Mouse (Mus musculus): ENCODE results near the gene Exoc8. TPM values are rescaled to one million over a fixed set of nuclear protein-coding genes. Genes with fewer than 3 reads are reported as not detected.
A peak's percentile ranks its signal among the peaks of the same experiment; 100 is the strongest.

Gene Exoc8
- total RNA-seq, 4 experiments from 2014 or later = 22.1 to 28.1 (median 25.0) TPM

DNA sequence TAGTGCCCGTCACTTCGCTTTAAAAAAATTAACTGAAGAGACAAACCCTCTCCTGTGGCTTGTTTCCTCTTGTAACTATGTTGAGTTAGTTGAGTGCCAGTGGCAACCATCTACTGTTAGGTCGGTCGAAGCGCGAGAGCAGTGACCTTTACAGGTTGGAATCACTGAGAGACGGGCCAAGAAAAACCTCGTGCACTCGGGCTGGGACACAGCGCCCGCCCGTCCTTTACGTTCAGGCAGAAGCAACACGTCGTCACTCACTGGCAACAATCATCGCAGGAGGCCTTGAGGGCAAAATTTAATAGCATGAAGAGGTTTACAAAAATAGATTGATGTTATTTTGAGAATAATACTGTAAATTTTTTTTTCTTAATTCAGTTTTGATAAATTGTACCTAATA, 12.4 kb upstream of the Exoc8 start:
- DNase-seq = no peak

DNA sequence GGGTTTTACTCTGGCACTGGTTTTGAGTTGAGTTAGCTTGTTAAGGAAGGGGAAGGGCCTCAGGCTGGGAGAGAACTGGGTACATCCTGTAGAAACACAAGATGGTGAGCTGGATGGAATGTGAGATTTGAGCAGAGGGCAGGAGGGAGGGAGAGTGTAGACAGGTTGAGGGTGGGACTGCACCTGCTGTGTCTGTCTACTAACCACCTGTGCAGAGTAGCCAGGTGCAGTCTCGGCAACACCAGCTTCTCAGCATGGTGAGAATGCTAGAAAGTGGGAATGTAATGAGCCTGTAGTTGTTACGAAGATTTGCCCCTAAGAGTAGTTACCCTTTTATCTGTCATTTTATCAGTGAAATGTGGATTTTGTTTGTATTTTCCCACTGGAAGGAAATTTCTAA, 8.0 kb upstream of the Exoc8 start:
- DNase-seq = no peak

- no peak for DNase-seq
Observed at GRCm38 (mm10) chr8:124903198-124903597, 5.7 kb upstream of the Exoc8 start.

DNA sequence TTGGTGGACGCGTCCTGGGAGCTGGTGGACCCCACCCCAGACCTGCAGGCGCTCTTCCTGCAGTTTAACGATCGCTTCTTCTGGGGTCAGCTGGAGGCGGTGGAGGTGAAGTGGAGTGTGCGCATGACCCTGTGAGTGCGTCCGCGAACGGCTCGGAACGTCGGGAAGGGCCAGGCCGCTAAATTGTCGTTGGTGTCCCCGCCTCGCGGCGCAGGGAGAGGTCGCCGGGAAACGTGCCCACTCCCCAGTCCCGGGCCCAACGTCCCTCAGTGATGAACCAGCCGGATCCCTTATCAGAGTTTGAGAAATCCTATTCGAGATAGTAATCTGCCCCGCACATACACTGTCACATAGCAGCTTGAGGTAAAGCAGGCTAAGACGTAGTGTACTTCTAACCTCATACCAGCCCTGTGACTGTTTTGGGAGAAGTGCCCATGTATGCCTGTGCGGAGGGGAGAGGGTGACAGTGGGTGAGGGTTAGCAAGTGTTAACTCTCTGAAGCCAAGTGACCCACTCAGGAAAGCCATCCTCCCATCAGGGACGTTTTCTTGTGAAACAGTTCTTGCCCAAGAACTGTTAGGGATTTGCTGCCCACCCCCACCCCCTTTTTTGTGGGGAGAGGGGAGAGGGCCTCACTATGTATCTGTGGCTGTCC, 873 bp upstream of the Exoc8 start:
- no peak for DNase-seq

GRCm38 (mm10) chr8:124896632-124897385, 696 bp downstream of the Exoc8 start:
- DNase-seq = peak; percentile 73

GRCm38 (mm10) chr8:124896010-124896631, 1.4 kb downstream of the Exoc8 start:
- DNase-seq = no peak

GRCm38 (mm10) chr8:124892596-124892995, 4.9 kb downstream of the Exoc8 start:
- no peak for DNase-seq

DNA sequence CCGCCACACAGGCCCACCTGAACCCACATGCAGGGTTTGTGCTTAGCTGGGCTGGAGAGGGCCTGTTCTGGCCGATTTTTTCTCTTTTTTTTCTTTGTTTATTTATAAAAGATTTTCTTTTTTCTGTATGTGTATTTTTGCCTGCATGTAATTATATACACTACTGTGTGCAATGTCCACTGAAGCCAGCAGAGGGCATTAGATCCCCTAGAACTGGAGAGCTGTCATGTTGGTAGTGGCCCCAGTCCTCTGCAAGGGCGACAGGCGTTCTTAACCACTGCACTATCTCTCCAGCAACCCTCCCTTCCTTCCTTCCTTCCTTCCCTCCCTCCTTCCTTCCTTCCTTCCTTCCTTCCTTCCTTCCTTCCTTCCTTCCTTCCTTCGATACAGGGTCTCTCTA, 9.1 kb downstream of the Exoc8 start:
- no peak for DNase-seq

DNA sequence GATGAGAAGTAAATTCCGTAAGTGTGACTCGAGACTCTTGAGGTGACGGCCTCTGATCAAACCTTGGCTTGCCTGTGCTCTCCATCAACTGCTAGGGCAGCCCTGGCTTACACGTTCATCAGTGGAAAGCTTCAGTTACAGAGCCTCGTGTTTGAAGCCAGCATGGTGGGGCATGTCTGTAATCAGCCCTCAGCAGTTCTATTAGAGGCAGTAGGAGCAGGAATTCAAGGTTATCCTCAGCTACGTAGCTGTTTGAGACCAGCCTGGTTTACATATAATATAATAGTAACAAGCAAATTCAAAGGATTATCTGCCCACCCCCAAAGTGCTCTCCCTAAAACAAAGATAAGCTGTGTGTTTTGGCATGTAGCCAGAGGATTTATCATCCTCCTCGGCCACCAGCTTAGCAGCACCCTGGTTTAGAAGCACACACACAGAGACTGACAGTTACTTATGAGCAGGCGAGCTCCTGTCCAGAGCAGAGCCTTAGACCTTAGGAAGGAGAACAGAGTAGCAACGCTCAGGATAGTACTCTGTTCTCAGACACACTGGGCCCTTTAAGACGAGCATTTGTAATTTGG, 18.5 kb downstream of the Exoc8 start:
- DNase-seq = no peak

- no peak for DNase-seq
Observed at GRCm38 (mm10) chr8:124878141-124878540, 19.4 kb downstream of the Exoc8 start.

DNA sequence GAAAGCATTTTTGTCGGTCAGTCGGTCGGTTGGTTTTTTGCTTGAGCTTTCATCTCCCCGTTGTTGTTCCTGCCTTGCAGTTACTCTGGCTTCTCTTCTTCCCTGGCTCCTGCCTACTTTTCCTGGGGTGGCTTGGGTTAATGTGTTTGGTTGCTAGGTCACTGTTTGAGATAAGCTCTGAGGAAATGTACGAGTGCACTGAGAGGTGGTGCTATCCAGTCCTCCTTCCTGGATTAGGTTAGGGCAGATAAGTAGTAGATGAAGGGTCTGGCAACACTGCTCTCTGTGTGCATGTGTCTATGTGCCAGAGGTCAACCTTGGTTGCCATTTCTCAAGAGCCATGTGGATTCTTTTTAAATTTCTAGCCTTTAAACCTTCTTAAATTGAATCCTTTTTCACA, 24.8 kb downstream of the Exoc8 start:
- no peak for DNase-seq

DNA sequence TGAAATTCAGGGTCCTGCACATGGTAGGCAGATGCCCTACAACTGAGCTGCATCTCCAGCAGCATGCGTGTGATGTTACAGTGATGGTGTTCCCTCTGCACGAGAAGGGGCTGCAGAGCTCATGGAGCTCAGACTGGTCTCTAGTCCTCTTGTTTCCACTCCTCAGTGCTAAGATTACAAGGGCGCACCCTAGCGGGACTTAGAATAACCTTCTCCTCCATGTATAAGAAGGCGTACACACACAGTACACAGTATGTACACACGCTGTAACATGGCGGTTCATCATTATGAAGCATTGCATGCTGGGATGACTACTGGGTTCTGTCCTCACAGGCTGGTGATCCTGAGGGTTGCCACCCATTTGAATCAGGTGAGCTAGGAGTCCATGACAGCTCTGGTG, 25.4 kb downstream of the Exoc8 start:
- no peak for DNase-seq

DNA sequence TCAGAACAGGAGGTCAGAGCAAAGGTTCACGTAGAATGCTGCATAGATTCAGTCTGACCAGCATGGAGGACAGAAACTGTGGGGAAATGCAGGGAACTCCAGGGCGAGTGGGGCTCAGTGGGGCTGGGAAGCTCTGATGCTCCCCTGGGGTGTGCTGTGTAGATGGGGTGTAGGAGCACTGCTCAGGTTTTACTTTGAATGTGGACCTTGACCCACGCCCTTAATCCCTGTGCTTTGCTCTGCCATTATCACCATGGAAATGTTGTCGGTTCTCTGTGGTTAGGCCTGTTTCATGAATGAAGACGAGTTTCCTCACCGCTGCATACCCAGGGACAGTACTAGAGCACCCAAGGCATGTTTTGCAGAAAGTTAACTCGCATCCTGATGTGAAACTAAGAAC, 26.0 kb downstream of the Exoc8 start:
- DNase-seq = no peak

DNA sequence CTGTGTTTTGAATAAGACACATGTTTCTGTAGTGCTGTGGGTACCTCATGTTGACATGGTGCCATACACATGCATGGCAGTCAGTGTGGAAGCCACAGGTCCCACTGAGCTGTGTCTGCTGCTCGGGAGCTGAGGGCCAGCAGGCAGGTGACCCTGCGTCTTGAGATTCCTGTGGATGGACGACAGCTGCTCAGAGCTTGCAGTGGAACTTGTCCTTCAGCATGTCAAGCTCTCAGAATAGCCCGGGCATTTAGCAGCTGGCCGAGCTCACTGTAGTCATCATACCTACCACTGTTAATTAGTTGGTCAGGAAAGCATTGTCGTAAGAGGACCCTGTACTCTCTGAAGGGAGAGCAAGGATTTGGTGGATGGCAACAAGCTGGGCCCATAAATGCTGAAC, 27.8 kb downstream of the Exoc8 start:
- no peak for DNase-seq

- peak; percentile 47 for DNase-seq
Observed at GRCm38 (mm10) chr8:124867126-124867525, 30.4 kb downstream of the Exoc8 start.

DNA sequence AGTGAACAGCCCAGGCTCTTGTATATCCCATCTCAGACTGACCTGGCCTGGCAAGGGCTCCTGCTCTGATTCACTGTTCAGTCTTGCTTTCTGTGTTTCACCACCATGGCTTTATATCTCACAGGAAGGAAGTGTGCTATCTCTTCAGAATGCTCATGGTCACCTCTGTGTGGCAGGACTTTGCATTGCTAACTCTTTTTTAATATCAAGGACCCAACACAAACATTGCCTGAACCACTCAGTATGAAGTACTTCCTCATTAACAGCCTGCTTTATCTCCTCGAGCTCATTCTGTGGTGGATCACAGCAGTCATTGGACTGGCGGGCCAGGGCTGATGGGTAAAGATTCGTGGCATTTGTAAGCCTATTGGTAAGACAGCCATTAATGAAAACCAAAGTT, 30.8 kb downstream of the Exoc8 start:
- DNase-seq = no peak

DNA sequence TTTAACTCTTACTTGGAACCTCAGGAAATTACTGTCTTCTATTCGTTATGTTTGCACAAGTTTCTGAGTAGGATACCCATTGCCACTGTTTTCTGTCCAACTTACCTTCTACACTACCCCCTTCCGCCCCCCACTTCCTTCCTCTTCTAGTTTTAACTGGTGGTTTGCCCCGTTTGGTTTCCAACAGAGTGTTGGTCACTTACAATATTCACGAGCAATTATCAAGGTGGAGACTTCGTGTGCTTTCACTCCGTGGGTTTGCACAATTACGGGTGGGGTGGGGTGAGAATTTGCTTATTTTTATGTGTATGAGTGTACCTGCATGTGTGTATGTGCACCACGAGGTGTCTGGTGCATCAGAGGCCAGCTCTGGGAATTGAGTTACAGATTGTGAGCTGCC, 33.8 kb downstream of the Exoc8 start:
- DNase-seq = no peak

DNA sequence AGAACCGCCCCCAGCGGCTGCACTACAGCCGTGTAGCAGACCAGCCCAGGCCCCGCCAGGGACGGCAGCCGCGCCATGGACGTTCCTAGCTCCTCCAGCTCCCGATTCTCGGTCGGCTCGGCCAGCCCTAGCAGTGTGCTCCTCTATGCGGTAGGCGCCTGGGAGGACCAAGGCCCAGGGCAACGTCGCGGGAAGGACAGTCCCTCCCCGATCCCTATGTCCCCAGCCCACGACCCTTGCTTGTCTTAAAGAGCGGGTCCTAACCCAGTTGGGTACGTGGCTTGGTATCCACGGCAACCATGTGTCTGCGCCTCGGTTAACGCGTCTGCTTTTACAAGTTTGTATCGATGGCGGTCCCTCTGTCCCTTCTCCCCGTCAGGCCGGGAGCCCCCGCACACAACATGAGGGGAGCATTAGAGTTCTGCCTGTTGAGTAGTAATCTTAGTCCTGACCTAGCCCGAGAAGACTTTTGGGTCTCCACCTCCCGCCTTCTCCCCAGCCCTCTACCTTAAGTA, 34.3 kb downstream of the Exoc8 start:
- no peak for DNase-seq

DNA sequence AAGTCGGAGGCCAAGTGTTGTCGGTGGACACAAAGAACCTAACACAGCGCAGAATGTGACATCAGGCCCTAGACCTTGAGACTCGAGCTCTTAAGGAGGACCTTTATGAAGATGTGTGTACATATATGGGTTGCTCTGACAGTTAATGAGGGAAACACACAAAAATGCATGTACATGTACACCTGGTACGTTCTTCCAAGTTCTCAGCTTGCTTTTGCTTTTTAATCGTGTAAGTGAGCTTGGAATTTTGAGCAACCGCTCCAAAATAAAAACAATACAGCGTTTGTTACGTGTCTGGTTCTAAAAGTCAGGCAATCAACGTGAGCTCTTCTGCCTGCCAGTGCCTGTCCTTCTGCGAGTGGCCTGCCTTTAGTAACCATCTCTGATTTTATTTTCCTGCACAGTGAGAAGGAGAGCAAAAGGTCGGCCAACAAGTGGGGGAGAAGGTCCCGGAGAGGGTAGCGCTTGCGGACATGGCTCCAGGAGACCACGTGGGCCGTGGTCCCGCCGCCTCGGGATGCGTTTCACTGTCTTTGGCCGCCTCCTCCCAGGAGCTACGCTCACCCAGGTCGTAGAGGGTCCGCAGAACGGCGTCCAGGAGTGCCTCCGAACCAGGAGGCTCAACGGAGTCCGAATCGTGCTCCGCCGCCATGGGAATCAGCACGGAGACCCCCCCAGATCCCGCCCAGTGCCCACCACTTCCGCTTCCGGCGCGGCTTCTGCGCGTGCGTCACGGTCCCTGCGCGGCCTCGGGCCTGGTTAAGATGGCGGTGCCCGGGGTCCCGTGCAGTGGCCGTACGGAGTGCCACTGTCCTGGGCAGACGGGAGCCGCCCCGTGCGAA, 35.0 kb downstream of the Exoc8 start, which contains the start of the genes Gnpat and 2810004N23Rik:
Gene Gnpat (plus strand): TSS at position 713 of the 842 bp plus-strand sequence.
Gene 2810004N23Rik (minus strand): TSS at position 800 of the 842 bp plus-strand sequence.
- DNase-seq = peak; percentile 88

GRCm38 (mm10) chr8:124860188-124860587, 37.3 kb downstream of the Exoc8 start:
- no peak for DNase-seq

GRCm38 (mm10) chr8:124859466-124859865, 38.0 kb downstream of the Exoc8 start:
- no peak for DNase-seq

DNA sequence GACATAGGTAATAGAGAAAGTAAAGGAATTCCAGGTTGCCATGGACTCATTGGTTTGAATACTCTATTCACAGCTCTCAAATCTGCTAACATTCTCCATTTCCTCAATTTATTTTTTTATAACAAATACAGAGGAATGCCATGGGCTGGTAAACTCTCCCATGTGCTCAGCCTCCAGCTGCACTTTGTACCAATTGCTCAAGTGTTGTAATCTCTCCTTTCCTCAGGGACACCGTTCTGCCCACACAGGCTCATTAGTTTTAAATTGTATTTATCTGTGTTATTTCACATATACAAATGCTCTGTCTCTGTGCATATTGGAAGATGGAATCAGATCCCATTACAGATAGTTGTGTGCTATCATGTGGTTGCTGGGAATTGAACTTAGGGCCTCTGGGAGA, 44.0 kb downstream of the Exoc8 start:
- DNase-seq = no peak

All from adrenal gland, adult 8-10 months (tissue).